Mouse (Mus musculus) heart, adult 2 months (tissue): ENCODE results near the gene Sh3bp1.

Experiments
- CTCF ChIP-seq: fragments of 200-600 bp; IDR thresholded peaks from 2 replicates; pipeline ENCODE4 v1.8.1; 2022; ENCODE audit warnings: antibody characterized with exemption, mild to moderate bottlenecking, moderate library complexity
- EP300 ChIP-seq: fragments of 200-500 bp; IDR thresholded peaks from 2 replicates; pipeline ENCODE4 v1.6.1; 2011; ENCODE audit warnings: low read depth, low read length, control low read depth; ENCODE audit not compliant: insufficient read depth

GRCm38 (mm10) chr15:78897488-78897887 lies 2.1 kb upstream of the Sh3bp1 start:
- TF ChIP-seq CTCF (no peak), EP300 (no peak)
